9 mouse cellular contexts compared by ENCODE assay signal in genomic region chr6:88431202-88431601, GRCm38 (mm10). TPM values are rescaled to one million over a fixed set of nuclear protein-coding genes. Genes with fewer than 3 reads are reported as not detected.
A peak's percentile ranks its signal among the peaks of the same experiment; 100 is the strongest.
DNase-seq lines count a peak whose midpoint lies in the region; ATAC-seq and TF ChIP-seq lines count a peak whose summit lies in the region.
"Had no signal": no experiment of that assay in that cellular context is flagged by ENCODE, and none has a peak within 500 bp of the region (broad histone marks: within the 10 kb centered on the region; RNA-seq: fewer than 3 reads in every experiment).

No protein-coding gene starts in this region.

- peak; percentile 60 for TF ChIP-seq RAD21 in CH12.LX (IDR thresholded peaks at IDR 0.05; ENCODE audit: low read depth, low read length)

- TF ChIP-seq EP300 in CH12.LX (IDR thresholded peaks at IDR 0.05; ENCODE audit: low read length), result no peak
- TF ChIP-seq EP300 in liver, embryonic 14.5 days (IDR thresholded peaks at IDR 0.05; ENCODE audit: low read depth), result no peak

- no peak for TF ChIP-seq POLR2A in CH12.LX (IDR thresholded peaks at IDR 0.05; ENCODE audit: low read depth, low read length)
- TF ChIP-seq POLR2A in cortical plate, adult 2 months (IDR thresholded peaks at IDR 0.05; ENCODE audit: extremely low read depth, insufficient read depth, low read length), result no peak

- no peak overlapping the region for H3K27ac ChIP-seq in forebrain, embryonic 14.5 days (ENCODE audit: low read depth, low read length)
- H3K27ac ChIP-seq in forebrain, embryonic 13.5 days, result no peak overlapping the region
- H3K27ac ChIP-seq in CH12.LX (ENCODE audit: insufficient read depth, low read depth), result no peak overlapping the region
- H3K27ac ChIP-seq in cortical plate, adult 2 months (ENCODE audit: insufficient read depth, low read length), result no peak overlapping the region
- no peak overlapping the region for H3K27ac ChIP-seq in liver, embryonic 14.5 days

- H3K4me2 ChIP-seq in forebrain, embryonic 14.5 days (ENCODE audit: low read length), result no peak overlapping the region
- H3K4me2 ChIP-seq in forebrain, embryonic 13.5 days, result no peak overlapping the region
- no peak overlapping the region for H3K4me2 ChIP-seq in CH12.LX (ENCODE audit: insufficient read depth, low read depth, poor library complexity, severe bottlenecking)
- no peak overlapping the region for H3K4me2 ChIP-seq in liver, embryonic 14.5 days (ENCODE audit: low read depth)

- dilution Hi-C loops in CH12.LX (cut with MboI; ENCODE audit: extremely low pct_ligation_motif_present, extremely low pct_unique_long_range_greater_than_20kb, low sequenced_read_pairs), result no loop called here

- peak; percentile 36 for DNase-seq in forebrain, embryonic 14.5 days (ENCODE audit: low spot score)
- no peak for DNase-seq in CH12.LX (ENCODE audit: extremely low read depth)
- peak in 2 of 3 experiments; percentile 20 to 24 for DNase-seq in liver, embryonic 14.5 days (ENCODE audit: low read depth in 3 of 3, low spot score in 3 of 3)
- DNase-seq in testis, postnatal 10 days (ENCODE audit: low spot score), result peak; percentile 66
- DNase-seq in thymus, postnatal 36 days, result no peak

- peaks cover 7% of the 10 kb centered on the region; the same call in 1 of the 2 replicates for H3K79me2 ChIP-seq in CH12.LX (replicated peaks; ENCODE audit: control insufficient read depth, extremely low read depth, insufficient read depth, poor library complexity, severe bottlenecking)

- no peaks in the 10 kb centered on the region for H3K9me3 ChIP-seq in forebrain, embryonic 14.5 days (replicated peaks; ENCODE audit: control insufficient read depth, low read length)
- H3K9me3 ChIP-seq in forebrain, embryonic 13.5 days (replicated peaks), result no peaks in the 10 kb centered on the region
- no peaks in the 10 kb centered on the region for H3K9me3 ChIP-seq in CH12.LX (replicated peaks; ENCODE audit: low read length)
- H3K9me3 ChIP-seq in liver, embryonic 14.5 days (ENCODE audit: control insufficient read depth, low read length), result no peaks in the 10 kb centered on the region
- H3K9me3 ChIP-seq: megakaryocyte, embryonic 14.5 days had no signal

- no peak for ATAC-seq in forebrain, embryonic 14.5 days
- ATAC-seq in forebrain, embryonic 13.5 days, result no peak
- peak; percentile 60 to 66 for ATAC-seq in hematopoietic stem cell, adult 5-6 weeks (replicated peaks in 1 of 2; ENCODE audit: insufficient read depth in 1 of 2, low FRiP score in 2 of 2, low TSS enrichment in 1 of 2, low read depth in 1 of 2, poor library complexity in 2 of 2, severe bottlenecking in 2 of 2)
- no peak for ATAC-seq in liver, embryonic 14.5 days (ENCODE audit: insufficient read depth)

- 35% methylated on average over 4 of the region's 4 CpGs for WGBS in forebrain, embryonic 14.5 days
- WGBS in forebrain, embryonic 13.5 days, result 34% methylated on average over 4 of the region's 4 CpGs
- 6% methylated on average over 4 of the region's 4 CpGs for WGBS in liver, embryonic 14.5 days (ENCODE audit: insufficient replicate concordance)

- in situ Hi-C loops in CH12.LX (cut with MboI; ENCODE audit: low pct_ligation_motif_present, low pct_unique_long_range_greater_than_20kb, low sequenced_read_pairs), result no loop called here

- no peaks in the 10 kb centered on the region for H3K36me3 ChIP-seq in forebrain, embryonic 14.5 days (ENCODE audit: control insufficient read depth, insufficient read depth, low read length)
- H3K36me3 ChIP-seq in forebrain, embryonic 13.5 days (ENCODE audit: poor library complexity, severe bottlenecking), result 0 out of 2 replicates have a peak, but pooled peaks cover 5% of the 10 kb centered on the region
- H3K36me3 ChIP-seq in CH12.LX (replicated peaks in 1 of 2; ENCODE audit: control insufficient read depth in 1 of 2, insufficient read depth in 1 of 2, low read length in 1 of 2), result peaks cover 0 to 60% of the 10 kb centered on the region in 2 experiments
- H3K36me3 ChIP-seq in liver, embryonic 14.5 days (replicated peaks; ENCODE audit: control insufficient read depth, insufficient read depth, low read depth), result no peaks in the 10 kb centered on the region

- H3K9ac ChIP-seq in forebrain, embryonic 14.5 days (ENCODE audit: low read length), result no peak overlapping the region
- no peak overlapping the region for H3K9ac ChIP-seq in forebrain, embryonic 13.5 days
- H3K9ac ChIP-seq in CH12.LX (ENCODE audit: insufficient read depth, low read depth), result no peak overlapping the region
- no peak overlapping the region for H3K9ac ChIP-seq in liver, embryonic 14.5 days (replicated peaks)

- H3K4me1 ChIP-seq in forebrain, embryonic 14.5 days (ENCODE audit: control insufficient read depth, insufficient read depth, low read length), result no peaks in the 10 kb centered on the region
- H3K4me1 ChIP-seq in forebrain, embryonic 13.5 days, result no peaks in the 10 kb centered on the region
- peaks cover 8 to 13% of the 10 kb centered on the region in 2 experiments for H3K4me1 ChIP-seq in CH12.LX (ENCODE audit: control insufficient read depth in 1 of 2, insufficient read depth in 2 of 2)
- 0 out of 2 replicates have a peak, but pooled peaks cover 2% of the 10 kb centered on the region for H3K4me1 ChIP-seq in cortical plate, adult 2 months (ENCODE audit: control insufficient read depth, insufficient read depth, low read length)
- peaks cover 0 to 7% of the 10 kb centered on the region in 2 experiments; a peak in 2 of 4 replicates for H3K4me1 ChIP-seq in liver, embryonic 14.5 days (replicated peaks; ENCODE audit: control insufficient read depth in 2 of 2, insufficient read depth in 2 of 2, low read length in 1 of 2)

- no peak overlapping the region for H3K4me3 ChIP-seq in forebrain, embryonic 14.5 days (ENCODE audit: low read depth, low read length)
- H3K4me3 ChIP-seq in forebrain, embryonic 13.5 days, result no peak overlapping the region
- no peak overlapping the region for H3K4me3 ChIP-seq in CH12.LX (replicated peaks in 1 of 3; ENCODE audit: low read depth in 2 of 3, low read length in 2 of 3, poor library complexity in 1 of 3)
- no peak overlapping the region for H3K4me3 ChIP-seq in cortical plate, adult 2 months (ENCODE audit: insufficient read depth, low read length)
- no peak overlapping the region for H3K4me3 ChIP-seq in liver, embryonic 14.5 days (ENCODE audit: insufficient read depth in 1 of 2, low read depth in 2 of 2, low read length in 2 of 2)
- H3K4me3 ChIP-seq: megakaryocyte, embryonic 14.5 days had no signal

- H3K27me3 ChIP-seq in forebrain, embryonic 14.5 days (replicated peaks; ENCODE audit: control insufficient read depth, insufficient read depth, low read length), result no peaks in the 10 kb centered on the region
- no peaks in the 10 kb centered on the region for H3K27me3 ChIP-seq in forebrain, embryonic 13.5 days
- no peaks in the 10 kb centered on the region for H3K27me3 ChIP-seq in CH12.LX (replicated peaks)
- H3K27me3 ChIP-seq in liver, embryonic 14.5 days (ENCODE audit: control insufficient read depth, insufficient read depth, low read length), result no peaks in the 10 kb centered on the region

- peak in 1 of 2 experiments; percentile 60; a peak in 2 of 4 replicates for TF ChIP-seq CTCF in CH12.LX (conservative IDR thresholded peaks at IDR 0.05 in 1 of 2, IDR thresholded peaks at IDR 0.05 in 1 of 2; ENCODE audit: low read depth in 2 of 2, low read length in 2 of 2)
- peak; percentile 60 for TF ChIP-seq CTCF in cortical plate, adult 2 months (IDR thresholded peaks at IDR 0.05; ENCODE audit: extremely low read depth, insufficient read depth, low read length)
- TF ChIP-seq CTCF in liver, embryonic 14.5 days (IDR thresholded peaks at IDR 0.05; ENCODE audit: low read depth), result peak; percentile 82

TF ChIP-seq in CH12.LX, 34 proteins besides CTCF, POLR2A, EP300 and RAD21:
- no peak for TF ChIP-seq MAX (IDR thresholded peaks at IDR 0.05; ENCODE audit: low read length)
- TF ChIP-seq BHLHE40 (IDR thresholded peaks at IDR 0.05; ENCODE audit: low read depth, low read length), result 0 out of 2 replicates have a peak, but pooled peaks have one; percentile 26
- no peak for TF ChIP-seq TCF12 (IDR thresholded peaks at IDR 0.05; ENCODE audit: low read depth, low read length)
- no peak for TF ChIP-seq USF1 (IDR thresholded peaks at IDR 0.05; ENCODE audit: low read depth, low read length)
- no peak for TF ChIP-seq CHD1 (IDR thresholded peaks at IDR 0.05; ENCODE audit: low read depth, low read length)
- TF ChIP-seq SMC3 (IDR thresholded peaks at IDR 0.05; ENCODE audit: low read depth, low read length), result peak; percentile 49

RNA-seq across cellular contexts. Expression of gene Eefsec, which starts 15.1 kb away (rescaled TPM):
- 30.5 and 33.1 TPM in 2 replicates for polyA plus RNA-seq in forebrain, embryonic 14.5 days (2014; fragmentation: Nextera tagmentation; extraction: Ambion mirVana)
- 31.1 and 36.1 TPM in 2 replicates for polyA plus RNA-seq in forebrain, embryonic 13.5 days (2015; fragmentation: Nextera tagmentation; extraction: Ambion mirVana)
- total RNA-seq in CH12.LX (2012; rRNA removed), result 32.1 and 32.8 TPM in 2 replicates
- 25.7 and 26.2 TPM in 2 replicates for total RNA-seq in CH12.LX (2014; rRNA removed)
- 48.8 and 53.5 TPM in 2 replicates for polyA plus RNA-seq in CH12.LX (2012; ENCODE audit: insufficient read length, low read depth)
- polyA plus RNA-seq in cortical plate, adult 2 months (2012; rRNA removed), result 18.3 and 19.3 TPM in 2 replicates
- 13.1 and 24.5 TPM in 2 replicates for total RNA-seq in hematopoietic stem cell, adult 5-6 weeks (2017)
- polyA plus RNA-seq in liver, embryonic 14.5 days (2012; rRNA removed), result 9.1 and 9.7 TPM in 2 replicates
- polyA plus RNA-seq in liver, embryonic 14.5 days (2014; fragmentation: Nextera tagmentation; extraction: Ambion mirVana), result 14.3 and 16.3 TPM in 2 replicates

RNA-seq across cellular contexts. Expression of gene Ruvbl1, which starts 34.0 kb away (rescaled TPM):
- polyA plus RNA-seq in forebrain, embryonic 14.5 days (2014; fragmentation: Nextera tagmentation; extraction: Ambion mirVana), result 145 and 146 TPM in 2 replicates
- polyA plus RNA-seq in forebrain, embryonic 13.5 days (2015; fragmentation: Nextera tagmentation; extraction: Ambion mirVana), result 140 and 144 TPM in 2 replicates
- total RNA-seq in CH12.LX (2012; rRNA removed) (156 and 207 TPM in 2 replicates), CH12.LX (2014; rRNA removed) (169 and 172 TPM in 2 replicates)
- 159 and 184 TPM in 2 replicates for polyA plus RNA-seq in CH12.LX (2012; ENCODE audit: insufficient read length, low read depth)
- polyA plus RNA-seq in cortical plate, adult 2 months (2012; rRNA removed), result 48.0 and 48.2 TPM in 2 replicates
- total RNA-seq in hematopoietic stem cell, adult 5-6 weeks (2017), result 154 and 242 TPM in 2 replicates
- polyA plus RNA-seq in liver, embryonic 14.5 days (2012; rRNA removed), result 33.8 and 49.1 TPM in 2 replicates
- 72.6 and 79.8 TPM in 2 replicates for polyA plus RNA-seq in liver, embryonic 14.5 days (2014; fragmentation: Nextera tagmentation; extraction: Ambion mirVana)

Comparison
In these comparisons a context has a peak if more than half of its experiments do, and no peak if none do; other contexts are left out.
1. ATAC-seq: peak in hematopoietic stem cell, adult 5-6 weeks (2 of 2); none in forebrain, embryonic 14.5 days (single experiment), forebrain, embryonic 13.5 days (single experiment) and liver, embryonic 14.5 days (single experiment).
2. DNase-seq: peak in forebrain, embryonic 14.5 days (single experiment), liver, embryonic 14.5 days (2 of 3) and testis, postnatal 10 days (single experiment); none in CH12.LX (single experiment) and thymus, postnatal 36 days (0 of 2).